Mouse (Mus musculus) left cerebral cortex, adult 2 months (tissue): ENCODE measurements at regions not wholly inside any gene's neighbourhood (a gene's known extent, or its start where the extent isn't known, plus 50 kb on each side); places are given as distances from the start of the nearest gene placed in this dataset.

Experiments
- DNase-seq, 2 experiments: peaks; one replicate each; pipeline ENCODE4 v3.0.0; 2021 to 2022; ENCODE audit warnings: low spot score in 2 of 2, mixed read lengths in 1 of 2; ENCODE audit errors: extremely low spot score in 1 of 2
- H3K27ac ChIP-seq: fragments of 200-600 bp; 2 replicates; pipeline ENCODE4 v1.8.1; 2022
- H3K4me3 ChIP-seq: fragments of 200-600 bp; 2 replicates; pipeline ENCODE4 v1.8.1; 2022
- CTCF ChIP-seq: fragments of 200-600 bp; IDR thresholded peaks from 2 replicates; pipeline ENCODE4 v1.8.1; 2022; ENCODE audit warnings: antibody characterized with exemption, mild to moderate bottlenecking, moderate library complexity
- intact Hi-C: fragments of 180-260 bp; cut with DNase I; formaldehyde crosslinking; loops from one replicate; pipeline ENCODE4 v1.15.1; 2025

- Histone ChIP-seq H3K4me3 (no peak overlapping the region), H3K27ac (peak overlapping the region; percentile 29; the same call in 1 of the 2 replicates)
- no peak for DNase-seq
- TF ChIP-seq CTCF, result no peak
- intact Hi-C loops, result loop anchor here (2.0 kb wide), 1 partner anchor 51 kb away; no protein-coding TSS in a partner anchor
These were observed 78.7 kb upstream of the Otos start for GRCm38 (mm10) chr1:92727371-92727770.

DNA sequence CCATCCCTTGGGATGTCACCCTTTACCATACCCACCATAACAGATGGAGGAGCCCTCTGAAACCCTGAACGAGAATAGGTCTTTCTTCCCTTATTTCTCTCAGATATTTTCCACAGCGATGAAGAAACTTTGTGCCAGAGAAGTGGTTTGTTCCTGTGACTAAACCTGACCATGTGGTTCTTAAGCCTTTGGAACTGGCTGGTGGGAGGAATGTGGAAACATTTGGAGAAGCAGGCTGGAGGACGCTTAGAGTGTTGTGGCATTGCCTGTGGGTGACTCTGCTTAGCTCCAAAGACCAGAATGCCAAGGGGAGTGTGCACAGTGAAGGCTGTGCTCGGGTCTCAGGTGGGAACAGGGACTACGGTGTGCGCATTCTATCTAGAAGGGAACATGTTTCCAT lies 77.7 kb upstream of the Otos start:
- intact Hi-C loops, result loop anchor here (2.0 kb wide), 1 partner anchor 50 kb away; no protein-coding TSS in a partner anchor
- peak in 1 of 2 experiments; percentile 39 for DNase-seq

DNA sequence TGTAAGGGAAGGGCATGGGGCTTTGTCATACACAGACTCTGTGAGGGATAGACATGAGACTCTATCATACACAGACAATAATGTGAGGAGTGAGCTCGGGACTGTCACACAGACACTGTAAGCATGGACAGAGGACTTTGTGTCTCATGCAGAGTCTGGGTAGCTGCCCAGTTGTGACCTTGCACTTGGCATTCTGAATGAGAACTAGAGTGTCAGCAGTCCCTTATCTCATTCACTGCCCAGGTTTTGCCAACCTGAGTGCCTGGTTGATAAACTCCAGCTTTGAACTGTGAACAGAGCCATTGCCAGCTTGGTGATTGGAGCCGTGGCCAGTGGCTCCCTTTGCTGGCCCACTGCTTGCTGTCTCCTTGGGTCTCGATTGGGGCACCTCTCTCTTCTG lies 75.5 kb upstream of the Otos start:
- intact Hi-C loops, result no loop called here
- no peak for TF ChIP-seq CTCF
- Histone ChIP-seq H3K27ac (no peak overlapping the region), H3K4me3 (no peak overlapping the region)
- DNase-seq, result no peak

More for the DNA sequence above, 77.7 kb upstream of the Otos start:
- TF ChIP-seq CTCF, result no peak
- Histone ChIP-seq H3K4me3 (no peak overlapping the region), H3K27ac (peak overlapping the region; percentile 70)

DNA sequence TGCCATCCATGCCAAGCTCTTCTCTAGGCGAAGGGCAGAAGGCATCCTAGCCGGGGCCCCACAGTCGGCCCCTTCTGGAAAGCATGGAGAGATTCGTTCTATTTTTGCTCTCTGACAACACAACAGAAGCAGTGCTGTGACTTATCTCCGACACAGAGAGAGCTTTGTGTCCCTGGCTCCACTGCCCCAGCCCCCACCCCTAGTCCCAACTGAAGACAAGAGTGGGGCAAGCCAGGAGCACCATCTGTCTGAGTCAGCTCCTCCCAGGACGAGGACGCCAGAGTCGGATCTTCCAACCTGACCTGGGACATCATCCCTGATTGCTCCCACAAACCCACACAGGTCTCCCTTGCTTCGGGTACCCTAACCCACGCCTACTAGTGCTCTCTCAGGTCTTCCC lies 71.9 kb upstream of the Otos start:
- no peak for DNase-seq
- H3K27ac ChIP-seq, result no peak overlapping the region
- no peak for TF ChIP-seq CTCF
- intact Hi-C loops, result no loop called here
- H3K4me3 ChIP-seq, result no peak overlapping the region

- DNase-seq, result no peak
- Histone ChIP-seq H3K27ac (no peak overlapping the region), H3K4me3 (no peak overlapping the region)
- TF ChIP-seq CTCF, result no peak
- intact Hi-C loops, result no loop called here
These were observed 71.2 kb upstream of the Otos start for GRCm38 (mm10) chr1:92719864-92720263.

DNA sequence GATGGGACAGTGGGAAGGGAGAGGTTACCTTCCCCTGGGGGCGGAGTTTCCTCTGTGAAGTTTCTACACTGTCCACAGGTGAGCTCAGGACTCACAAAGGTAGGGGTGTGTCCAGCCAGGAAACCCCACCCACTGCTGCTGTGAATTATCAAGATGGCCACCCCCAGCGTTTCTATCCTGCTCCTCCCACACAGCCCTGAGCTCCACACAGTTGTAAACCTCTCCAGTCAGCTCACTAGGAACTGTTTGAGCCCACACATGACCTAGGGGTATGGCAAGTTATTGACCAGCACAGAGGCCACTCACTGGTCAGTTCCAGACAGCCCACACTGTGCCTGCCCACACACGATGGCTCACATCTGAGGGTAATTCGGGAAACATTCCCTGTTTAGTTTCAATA lies 69.5 kb upstream of the Otos start:
- DNase-seq, result no peak
- no peak for TF ChIP-seq CTCF
- intact Hi-C loops, result no loop called here
- no peak overlapping the region for H3K4me3 ChIP-seq
- no peak overlapping the region for H3K27ac ChIP-seq

- intact Hi-C loops, result loop anchor here (5.0 kb wide), 1 partner anchor 117 kb away; the partner anchor contains the start of gene Gpc1
- Histone ChIP-seq H3K4me3 (no peak overlapping the region), H3K27ac (no peak overlapping the region)
- no peak for DNase-seq
- no peak for TF ChIP-seq CTCF
These were observed 66.2 kb upstream of the Otos start for GRCm38 (mm10) chr1:92714725-92715324.

- no peak for TF ChIP-seq CTCF
- H3K4me3 ChIP-seq, result no peak overlapping the region
- peak; percentile 45 to 64 for DNase-seq
- H3K27ac ChIP-seq, result no peak overlapping the region
- intact Hi-C loops, result loop anchor here (5.0 kb wide), 1 partner anchor 120 kb away; the partner anchor contains the start of gene Gpc1
These were observed 63.7 kb upstream of the Otos start for GRCm38 (mm10) chr1:92712366-92712765.

GRCm38 (mm10) chr1:92710321-92710839 lies 61.7 kb upstream of the Otos start:
- no peak overlapping the region for H3K27ac ChIP-seq
- intact Hi-C loops, result loop anchor here (5.0 kb wide), 1 partner anchor 122 kb away; the partner anchor contains the start of gene Gpc1
- TF ChIP-seq CTCF, result no peak
- no peak overlapping the region for H3K4me3 ChIP-seq
- no peak for DNase-seq

GRCm38 (mm10) chr1:92709190-92709850 lies 60.7 kb upstream of the Otos start:
- no peak for TF ChIP-seq CTCF
- Histone ChIP-seq H3K27ac (no peak overlapping the region), H3K4me3 (no peak overlapping the region)
- DNase-seq, result no peak
- intact Hi-C loops, result no loop called here

GRCm38 (mm10) chr1:92707917-92708897 lies 59.6 kb upstream of the Otos start:
- intact Hi-C loops, result no loop called here
- DNase-seq, result no peak
- no peak; the same call in 1 of the 2 replicates for TF ChIP-seq CTCF
- no peak overlapping the region for H3K4me3 ChIP-seq
- no peak overlapping the region for H3K27ac ChIP-seq

DNA sequence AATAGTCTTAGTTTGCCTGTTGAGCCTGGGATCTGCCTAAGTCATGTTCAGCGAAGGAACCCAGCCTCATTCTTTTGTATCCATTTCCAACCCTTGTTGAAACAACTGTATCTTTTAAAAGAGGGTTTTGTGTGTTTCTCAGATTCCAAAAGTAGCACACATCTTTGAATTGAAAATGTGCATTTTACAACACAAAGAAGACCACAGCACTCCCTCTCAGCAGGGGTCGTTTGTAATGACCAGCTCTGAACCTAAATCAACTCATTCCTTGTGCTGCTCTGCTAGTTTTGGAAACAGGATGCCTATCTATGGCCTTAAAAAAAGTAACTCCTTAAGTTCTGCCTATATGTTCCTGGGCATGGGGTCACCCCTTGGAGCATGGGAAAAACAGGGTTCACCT lies 58.8 kb upstream of the Otos start:
- intact Hi-C loops, result no loop called here
- DNase-seq, result no peak
- TF ChIP-seq CTCF, result no peak
- H3K4me3 ChIP-seq, result no peak overlapping the region
- H3K27ac ChIP-seq, result no peak overlapping the region
